Mouse (Mus musculus) bone marrow, adult 2 months (tissue): ENCODE data around the gene Ap1m2. TPM values are rescaled to one million over a fixed set of nuclear protein-coding genes. Genes with fewer than 3 reads are reported as not detected.
"Not testable (repeated sequence)": the region's sequence is repeated elsewhere in the genome, so short reads cannot be mapped to it uniquely, and the experiment has no call there.

Source experiments
- H3K27ac ChIP-seq: fragments of 200-500 bp; 2 replicates; pipeline ENCODE4 v1.5.1; 2012; ENCODE audit warnings: low read depth, mild to moderate bottlenecking, control low read depth, inconsistent platforms, low read length; ENCODE audit not compliant: control insufficient read depth, poor library complexity, insufficient read depth
- H3K4me1 ChIP-seq: fragments of 200-500 bp; 2 replicates; pipeline ENCODE4 v1.6.1; 2011; ENCODE audit warnings: low read length; ENCODE audit not compliant: control insufficient read depth, insufficient read depth
- H3K4me3 ChIP-seq: fragments of 200-500 bp; replicated peaks from 2 replicates; pipeline ENCODE3; 2011; ENCODE audit warnings: mild to moderate bottlenecking, low read depth, low read length, control low read depth; ENCODE audit not compliant: control insufficient read depth
- CTCF ChIP-seq: fragments of 200-500 bp; IDR thresholded peaks from 2 replicates; pipeline ENCODE4 v1.5.1; 2011; ENCODE audit warnings: low read length, control low read depth; ENCODE audit not compliant: control insufficient read depth, insufficient read depth
- POLR2A ChIP-seq: fragments of 200-500 bp; IDR thresholded peaks from 2 replicates; pipeline ENCODE4 v1.6.1; 2011; ENCODE audit warnings: low read depth, mild to moderate bottlenecking, control low read depth, low read length, borderline replicate concordance; ENCODE audit not compliant: control insufficient read depth
- WGBS: fragments of 180-500 bp; shearing (Covaris S2); methylation state at CpG from one replicate; pipeline ENCODE4 v1.1.7; 2018; 5-methylcytosine and 5-hydroxymethylcytosine counted together
- polyA plus RNA-seq: library from polyadenylated mRNA; stranded (reverse); fragments of >200 nt; gene quantifications from 2 replicates; pipeline ENCODE4 v1.2.4, GENCODE M21; 2011; ENCODE audit warnings: low replicate concordance; ENCODE audit not compliant: missing spikeins, insufficient read depth, insufficient read length

Gene Ap1m2
- polyA plus RNA-seq, 1 experiment = 1.8 TPM

DNA sequence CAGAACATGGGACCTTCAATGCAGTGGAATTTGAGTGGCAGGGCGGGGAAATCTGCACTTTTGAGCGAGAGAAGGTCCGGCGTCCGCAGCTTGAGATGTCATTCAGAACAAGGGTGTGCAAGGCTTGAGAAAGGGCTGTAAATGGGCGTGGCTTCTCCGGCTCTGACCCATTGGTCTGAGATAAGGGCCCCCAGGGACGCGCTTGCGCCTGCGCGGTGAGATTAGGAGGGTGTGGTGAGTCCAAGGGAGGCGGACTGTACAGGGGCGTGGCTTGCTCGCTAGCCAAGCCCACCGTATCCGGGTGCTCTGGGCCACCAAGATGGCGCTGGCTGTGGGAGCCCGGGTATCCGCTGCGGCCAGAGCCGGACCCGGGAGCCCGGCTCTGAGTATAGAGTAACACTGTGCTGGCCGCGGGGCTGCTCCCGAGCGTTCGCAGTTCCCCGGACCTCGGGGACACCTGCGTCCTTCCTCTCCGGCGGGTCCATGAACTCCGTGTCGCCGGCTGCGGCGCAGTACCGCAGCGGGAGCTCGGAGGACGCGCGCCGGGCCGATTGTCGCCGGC is 47.1 kb downstream of the Ap1m2 start, which contains the start of gene Atg4d:
Gene Atg4d, plus strand, starts transcription at position 294 of the 562 bp plus-strand sequence.
- under 1% methylated on average over 49 of the region's 49 CpGs for WGBS
- H3K27ac ChIP-seq = peak within 1 kb of the TSS; percentile 92
- TF ChIP-seq POLR2A = peak; percentile 97; the same call in 1 of the 2 replicates
- no peak for TF ChIP-seq CTCF
- peaks cover 7% of the 10 kb centered on the region for H3K4me1 ChIP-seq
- H3K4me3 ChIP-seq = peak within 1 kb of the TSS; percentile 98

DNA sequence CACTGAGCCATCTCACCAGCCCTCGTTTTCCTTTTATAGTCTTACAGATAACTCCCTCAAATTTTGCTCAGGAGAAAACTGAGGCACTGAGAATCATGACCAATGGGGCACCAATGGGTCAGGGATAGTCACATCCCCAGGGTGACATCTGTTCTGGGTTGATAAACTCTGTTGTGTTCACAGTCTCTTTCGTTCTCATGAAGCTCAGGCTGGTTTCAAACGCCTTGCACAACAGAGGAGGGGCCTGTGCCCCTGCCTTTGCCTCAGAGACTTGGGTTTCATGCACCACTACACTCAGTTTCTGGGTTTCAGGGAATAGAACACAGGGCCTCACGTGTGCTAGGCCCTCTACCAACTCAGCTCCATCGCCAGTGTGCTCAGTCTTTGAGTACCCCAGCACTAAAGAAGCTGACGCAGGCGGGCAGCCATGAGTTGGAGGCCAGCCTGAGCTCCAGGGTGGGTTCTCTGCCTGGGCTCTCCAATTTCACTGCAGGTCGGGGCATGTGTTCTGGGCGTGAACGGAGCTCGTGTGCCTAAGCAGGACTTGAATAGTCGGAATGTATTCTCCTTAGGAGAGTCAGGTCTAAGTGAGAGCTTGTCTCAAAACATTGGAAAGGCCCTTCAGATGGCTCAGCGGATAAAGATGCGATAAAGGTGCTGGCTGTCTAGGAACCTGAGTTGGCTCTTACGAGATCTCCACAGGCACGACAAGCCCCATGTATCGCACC is 47.7 kb downstream of the Ap1m2 start:
- TF ChIP-seq POLR2A (no peak), CTCF (no peak)
- Histone ChIP-seq H3K27ac (peak overlapping the region; percentile 92), H3K4me3 (peak overlapping the region; percentile 67), H3K4me1 (peaks cover 8% of the 10 kb centered on the region)
- 35% methylated on average over 17 of the region's 17 CpGs for WGBS

DNA sequence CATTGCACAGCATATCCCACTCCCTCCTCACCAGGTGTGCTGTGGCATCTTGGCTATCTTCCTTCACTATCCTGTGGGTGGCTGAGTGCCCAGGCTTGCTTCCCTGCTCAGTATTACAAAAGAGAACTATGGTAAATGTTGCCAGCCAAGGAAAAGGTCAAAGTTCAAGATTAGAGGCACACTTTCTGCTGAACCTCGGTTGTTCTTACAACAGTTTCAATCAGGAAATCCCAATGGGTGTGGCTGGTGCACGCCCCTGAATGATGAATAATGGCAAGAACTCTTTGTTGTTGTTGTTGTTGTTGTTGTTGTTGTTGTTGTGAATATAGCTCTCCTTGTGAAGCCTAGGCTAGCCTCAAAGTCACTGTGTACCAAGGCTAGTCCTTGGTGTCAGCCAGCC is 50.3 kb downstream of the Ap1m2 start:
- TF ChIP-seq CTCF (no peak), POLR2A (no peak)
- no peak overlapping the region for H3K4me3 ChIP-seq
- H3K27ac ChIP-seq = peak overlapping the region; percentile 13; the same call in 1 of the 2 replicates
- 15% methylated on average over 2 of the region's 2 CpGs for WGBS
- peaks cover 8% of the 10 kb centered on the region for H3K4me1 ChIP-seq

DNA sequence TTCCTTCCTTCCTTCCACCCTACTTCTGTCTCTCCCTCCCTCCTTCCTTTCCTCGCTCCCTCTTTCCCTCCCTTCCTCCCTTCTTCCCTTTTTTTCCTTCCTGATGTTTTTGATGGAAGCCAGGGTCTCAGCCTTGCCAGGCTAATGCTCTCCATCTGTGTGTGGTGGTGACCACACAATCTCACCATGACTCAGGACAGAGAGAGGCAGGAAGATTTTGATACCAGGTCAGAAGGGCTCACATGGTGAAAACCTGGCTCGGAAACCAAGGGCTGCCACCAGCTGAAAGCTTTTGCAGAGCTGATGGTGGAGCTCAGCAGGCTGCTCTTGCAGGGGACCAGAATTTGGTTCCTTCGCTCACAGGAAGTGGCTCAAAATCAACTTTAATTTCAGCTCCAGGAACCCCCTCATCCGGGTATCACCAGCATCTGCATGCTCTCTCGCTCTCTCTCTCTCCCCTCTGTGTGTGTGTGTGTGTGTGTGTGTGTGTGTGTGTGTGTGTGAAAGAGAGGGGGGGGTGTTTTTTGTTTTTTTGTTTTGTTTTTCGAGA is 51.6 kb downstream of the Ap1m2 start:
- Histone ChIP-seq H3K4me3 (no peak overlapping the region), H3K27ac (no peak overlapping the region), H3K4me1 (peaks cover 8% of the 10 kb centered on the region)
- WGBS = 32% methylated on average over 6 of the region's 6 CpGs
- TF ChIP-seq CTCF (no peak), POLR2A (no peak)

DNA sequence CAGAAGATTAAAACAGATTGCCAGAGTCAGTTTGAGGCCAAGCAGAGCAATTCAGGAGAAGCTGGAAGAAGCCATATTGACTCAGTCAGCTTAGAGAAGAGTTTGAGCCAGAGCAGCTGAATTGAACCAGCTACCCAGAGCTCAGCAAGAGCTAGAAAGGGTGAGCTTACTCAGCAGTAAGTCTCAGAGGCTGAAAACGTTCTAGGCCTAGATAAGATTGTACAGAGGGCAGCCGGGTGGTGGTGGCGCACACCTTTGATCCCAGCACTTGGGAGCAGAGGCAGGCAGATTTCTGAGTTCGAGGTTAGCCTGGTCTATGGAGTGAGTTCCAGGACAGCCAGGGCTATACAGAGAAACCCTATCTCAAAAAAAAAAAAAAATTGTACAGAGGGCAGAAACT is 55.8 kb downstream of the Ap1m2 start:
- WGBS = 80% methylated on average over 4 of the region's 4 CpGs
- H3K27ac ChIP-seq, H3K4me3 ChIP-seq, H3K4me1 ChIP-seq: not testable (repeated sequence)

DNA sequence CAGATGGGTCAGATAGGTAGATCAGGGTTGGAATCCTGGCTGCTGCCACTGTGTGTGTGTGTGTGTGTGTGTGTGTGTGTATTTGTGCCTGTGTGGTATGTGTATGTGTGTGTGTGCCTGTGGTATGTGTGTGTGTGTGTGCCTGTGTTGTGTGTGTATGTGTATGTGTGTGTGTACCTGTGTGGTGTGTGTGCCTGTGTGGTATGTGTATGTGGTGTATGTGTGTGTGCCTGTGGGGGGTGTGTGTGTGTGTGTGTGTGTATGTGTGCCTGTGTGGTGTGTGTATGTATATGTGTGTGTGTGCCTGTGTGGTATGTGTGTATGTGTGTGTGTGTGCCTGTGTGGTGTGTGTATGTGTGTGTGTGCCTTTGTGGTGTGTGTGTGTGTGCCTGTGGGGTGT is 57.4 kb downstream of the Ap1m2 start:
- Histone ChIP-seq H3K4me1 (no peaks in the 10 kb centered on the region; the same call in 1 of the 2 replicates), H3K4me3 (no peak overlapping the region), H3K27ac (no peak overlapping the region)
- no peak for TF ChIP-seq POLR2A

DNA sequence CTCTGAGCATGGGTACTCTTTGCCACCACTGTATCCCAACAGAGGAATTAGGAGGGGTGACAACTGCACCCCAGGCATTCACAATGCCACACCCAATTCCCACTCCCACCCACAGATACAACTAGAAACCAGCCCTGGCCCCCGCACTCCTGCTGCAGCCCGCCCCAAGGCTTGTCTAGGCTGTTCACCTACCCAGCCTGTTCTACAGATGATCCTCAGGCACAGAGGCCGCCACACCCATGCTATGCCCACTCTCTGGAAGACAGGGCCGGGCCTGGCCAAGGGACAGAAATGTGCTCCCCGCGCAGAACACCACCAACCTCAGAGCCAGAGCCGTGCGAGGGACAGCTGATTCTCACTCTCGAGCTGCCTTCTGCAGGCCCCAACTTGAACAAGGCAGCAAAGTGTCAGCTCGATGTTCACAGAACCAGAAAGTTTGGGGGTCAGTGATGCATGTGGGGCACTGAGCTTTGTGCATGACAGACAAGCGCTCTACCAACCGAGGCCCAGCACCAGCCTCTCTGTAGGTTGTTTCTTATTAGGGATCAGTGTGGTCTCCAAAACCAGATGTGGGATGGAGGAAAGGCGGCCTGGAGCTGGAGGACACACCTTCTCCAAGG is 60.9 kb downstream of the Ap1m2 start:
- Histone ChIP-seq H3K4me3 (no peak overlapping the region), H3K27ac (no peak overlapping the region), H3K4me1 (no peaks in the 10 kb centered on the region; the same call in none of the 2 replicates)
- WGBS = 81% methylated on average over 13 of the region's 13 CpGs
- TF ChIP-seq CTCF = no peak
- TF ChIP-seq POLR2A = no peak

DNA sequence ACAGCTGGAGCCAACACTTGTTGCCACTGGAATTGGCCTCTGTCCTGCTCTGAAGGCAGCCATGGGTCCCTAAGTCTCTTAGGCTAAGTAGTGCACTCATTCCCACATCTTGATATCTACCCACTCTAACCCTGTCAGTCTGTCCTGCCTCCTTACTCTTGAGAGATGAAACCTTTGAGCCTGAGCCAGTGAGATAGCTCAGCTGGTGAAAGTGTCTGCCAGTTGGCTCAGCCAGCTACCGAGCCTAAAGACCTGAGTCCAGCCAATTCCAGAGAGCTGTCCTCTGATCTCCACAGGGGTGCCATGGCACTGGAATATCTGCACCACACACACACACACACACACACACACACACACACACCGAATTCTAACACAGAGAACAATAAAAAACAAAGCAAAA is 61.6 kb downstream of the Ap1m2 start:
- TF ChIP-seq CTCF (no peak), POLR2A (no peak)
- H3K4me1 ChIP-seq = no peaks in the 10 kb centered on the region; the same call in none of the 2 replicates
- no peak overlapping the region for H3K4me3 ChIP-seq
- H3K27ac ChIP-seq = no peak overlapping the region
- WGBS = 63% methylated on average over 2 of the region's 2 CpGs
